Mouse (Mus musculus): ENCODE data around the gene Hectd4. TPM values are rescaled to one million over a fixed set of nuclear protein-coding genes. Genes with fewer than 3 reads are reported as not detected.

The Hectd4 gene
- total and polyA plus RNA-seq, 3 experiments, result 2.1 to 7.8 (median 6.0) TPM

DNA sequence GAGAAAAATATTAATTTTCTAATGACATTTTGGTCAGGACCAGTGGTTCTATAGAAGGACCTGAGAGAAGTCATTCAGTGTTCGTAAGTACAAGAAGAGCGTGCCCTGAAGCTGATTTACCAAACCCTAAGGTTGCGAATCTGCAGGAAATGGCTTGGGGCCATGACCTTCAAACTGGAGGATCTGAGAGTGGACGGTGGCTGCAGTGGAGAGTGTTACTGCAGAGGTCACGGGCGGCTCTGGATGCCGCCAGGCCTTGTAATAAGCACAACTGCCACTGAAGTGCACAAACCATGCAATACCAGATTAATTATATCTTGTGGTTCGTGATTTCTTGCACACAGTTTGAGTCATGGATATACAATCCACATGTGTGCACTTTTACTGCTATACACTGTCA lies 31.8 kb downstream of the Hectd4 start:
- dilution Hi-C loops (cut with MboI; ENCODE audit: extremely low pct_ligation_motif_present, extremely low pct_unique_long_range_greater_than_20kb, low sequenced_read_pairs), result no loop called here
- H3K9me3 ChIP-seq (replicated peaks; ENCODE audit: low read length), result no peaks in the 10 kb centered on the region
- H3K27ac ChIP-seq (ENCODE audit: insufficient read depth, low read depth), result no peak overlapping the region
- H3K27me3 ChIP-seq (replicated peaks), result no peaks in the 10 kb centered on the region
- peaks cover 4 to 69% of the 10 kb centered on the region in 2 experiments for H3K4me1 ChIP-seq (ENCODE audit: control insufficient read depth in 1 of 2, insufficient read depth in 2 of 2)
- no peak for DNase-seq (ENCODE audit: extremely low read depth)
- H3K79me2 ChIP-seq (replicated peaks; ENCODE audit: control insufficient read depth, extremely low read depth, insufficient read depth, poor library complexity, severe bottlenecking), result no peaks in the 10 kb centered on the region
- peaks cover 14 to 27% of the 10 kb centered on the region in 2 experiments for H3K36me3 ChIP-seq (replicated peaks in 1 of 2; ENCODE audit: control insufficient read depth in 1 of 2, insufficient read depth in 1 of 2, low read length in 1 of 2)
- no peak for TF ChIP-seq ETS1 (conservative IDR thresholded peaks at IDR 0.05; ENCODE audit: low read depth, low read length)
- no peak for TF ChIP-seq MAZ (IDR thresholded peaks at IDR 0.05; ENCODE audit: low read depth, low read length)
- TF ChIP-seq RAD21 (IDR thresholded peaks at IDR 0.05; ENCODE audit: low read depth, low read length), result no peak
- no peak overlapping the region for H3K4me2 ChIP-seq (ENCODE audit: insufficient read depth, low read depth, poor library complexity, severe bottlenecking)
- in situ Hi-C loops (cut with MboI; ENCODE audit: low pct_ligation_motif_present, low pct_unique_long_range_greater_than_20kb, low sequenced_read_pairs), result no loop called here
- H3K4me3 ChIP-seq (replicated peaks in 1 of 3; ENCODE audit: low read depth in 2 of 3, low read length in 2 of 3, poor library complexity in 1 of 3), result no peak overlapping the region
- H3K9ac ChIP-seq (ENCODE audit: insufficient read depth, low read depth), result no peak overlapping the region

DNA sequence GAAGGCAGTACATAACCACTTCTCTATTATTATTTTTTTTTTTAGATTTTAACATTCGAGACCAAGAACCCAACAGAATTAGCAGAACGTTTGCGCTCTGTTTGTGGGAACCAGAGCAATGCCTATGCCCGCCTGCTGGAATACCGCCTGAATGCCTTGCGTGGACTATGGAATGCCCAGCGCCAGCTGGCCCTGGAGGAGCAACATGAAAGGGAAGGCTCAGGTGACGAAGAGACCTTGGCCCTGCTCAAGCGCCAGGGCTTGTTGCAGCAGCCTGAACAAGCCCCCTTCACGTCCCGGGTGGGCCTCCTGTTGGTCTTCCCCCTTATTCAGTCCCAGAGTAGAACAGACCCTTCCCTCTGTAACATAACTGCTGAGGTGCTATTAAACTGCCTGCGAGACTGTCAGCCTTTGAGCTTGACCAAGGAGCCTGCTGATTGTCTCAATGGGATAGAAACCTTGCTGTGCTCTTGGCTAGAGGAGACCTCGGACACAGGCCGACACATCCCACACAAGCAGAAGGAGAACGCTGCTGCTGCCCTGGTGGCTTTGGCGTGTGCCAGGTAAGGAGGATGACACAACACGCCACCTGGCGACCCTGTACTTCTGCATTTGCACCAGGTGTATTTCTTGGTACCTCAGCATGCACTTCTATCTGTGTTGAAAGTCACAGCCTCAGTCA lies 33.9 kb downstream of the Hectd4 start:
- Histone ChIP-seq H3K27ac (ENCODE audit: insufficient read depth, low read depth) (no peak overlapping the region), H3K4me1 (ENCODE audit: control insufficient read depth in 1 of 2, insufficient read depth in 2 of 2) (peaks cover 4 to 58% of the 10 kb centered on the region in 2 experiments), H3K9ac (ENCODE audit: insufficient read depth, low read depth) (no peak overlapping the region), H3K36me3 (replicated peaks in 1 of 2; ENCODE audit: control insufficient read depth in 1 of 2, insufficient read depth in 1 of 2, low read length in 1 of 2) (peaks cover 19 to 40% of the 10 kb centered on the region in 2 experiments), H3K79me2 (replicated peaks; ENCODE audit: control insufficient read depth, extremely low read depth, insufficient read depth, poor library complexity, severe bottlenecking) (no peaks in the 10 kb centered on the region), H3K4me3 (replicated peaks in 1 of 3; ENCODE audit: low read depth in 2 of 3, low read length in 2 of 3, poor library complexity in 1 of 3) (no peak overlapping the region), H3K27me3 (replicated peaks) (no peaks in the 10 kb centered on the region), H3K4me2 (ENCODE audit: insufficient read depth, low read depth, poor library complexity, severe bottlenecking) (no peak overlapping the region), H3K9me3 (replicated peaks; ENCODE audit: low read length) (no peaks in the 10 kb centered on the region)
- dilution Hi-C loops (cut with MboI; ENCODE audit: extremely low pct_ligation_motif_present, extremely low pct_unique_long_range_greater_than_20kb, low sequenced_read_pairs), result no loop called here
- DNase-seq (ENCODE audit: extremely low read depth), result no peak
- TF ChIP-seq MAZ (IDR thresholded peaks at IDR 0.05; ENCODE audit: low read depth, low read length) (no peak), EP300 (IDR thresholded peaks at IDR 0.05; ENCODE audit: low read length) (no peak), POLR2AphosphoS2 (IDR thresholded peaks at IDR 0.05; ENCODE audit: low read depth, low read length) (no peak), HCFC1 (IDR thresholded peaks at IDR 0.05; ENCODE audit: low read depth, low read length) (no peak), CHD1 (IDR thresholded peaks at IDR 0.05; ENCODE audit: low read depth, low read length) (no peak), NRF1 (IDR thresholded peaks at IDR 0.05; ENCODE audit: low read depth, low read length) (no peak), NELFE (IDR thresholded peaks at IDR 0.05; ENCODE audit: low read depth, low read length) (no peak), E2F4 (IDR thresholded peaks at IDR 0.05; ENCODE audit: insufficient replicate concordance, low read depth, low read length) (no peak), MYC (IDR thresholded peaks at IDR 0.05; ENCODE audit: low read depth, low read length) (no peak), USF1 (IDR thresholded peaks at IDR 0.05; ENCODE audit: low read depth, low read length) (no peak)
- in situ Hi-C loops (cut with MboI; ENCODE audit: low pct_ligation_motif_present, low pct_unique_long_range_greater_than_20kb, low sequenced_read_pairs), result no loop called here

DNA sequence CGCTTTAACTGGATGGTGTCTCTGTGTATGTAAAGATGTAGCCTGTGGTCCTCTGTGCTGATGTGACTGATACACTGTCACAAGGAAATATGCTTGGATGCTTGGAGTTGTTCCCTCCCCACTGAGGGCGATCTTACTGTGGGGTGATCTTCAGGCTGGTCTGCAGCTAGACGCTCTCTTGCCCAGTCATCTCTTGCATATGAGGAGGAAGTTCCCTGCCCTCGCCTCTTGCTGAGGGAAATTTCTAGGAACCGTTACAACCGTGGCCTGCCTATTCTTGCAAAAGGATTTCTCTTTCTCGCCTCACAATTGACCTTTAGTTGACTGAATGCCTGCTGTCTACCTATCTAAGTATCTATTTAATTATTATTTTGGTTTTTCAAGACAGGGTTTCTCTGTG lies 35.0 kb downstream of the Hectd4 start:
- TF ChIP-seq ETS1 (conservative IDR thresholded peaks at IDR 0.05; ENCODE audit: low read depth, low read length) (no peak), IRF4 (IDR thresholded peaks at IDR 0.05; ENCODE audit: low read depth, low read length) (peak; percentile 50; the same call in 1 of the 2 replicates)
- Histone ChIP-seq H3K79me2 (replicated peaks; ENCODE audit: control insufficient read depth, extremely low read depth, insufficient read depth, poor library complexity, severe bottlenecking) (no peaks in the 10 kb centered on the region), H3K4me2 (ENCODE audit: insufficient read depth, low read depth, poor library complexity, severe bottlenecking) (no peak overlapping the region), H3K4me3 (replicated peaks in 1 of 3; ENCODE audit: low read depth in 2 of 3, low read length in 2 of 3, poor library complexity in 1 of 3) (no peak overlapping the region), H3K27me3 (replicated peaks) (no peaks in the 10 kb centered on the region), H3K9me3 (replicated peaks; ENCODE audit: low read length) (no peaks in the 10 kb centered on the region), H3K9ac (ENCODE audit: insufficient read depth, low read depth) (no peak overlapping the region), H3K36me3 (replicated peaks in 1 of 2; ENCODE audit: control insufficient read depth in 1 of 2, insufficient read depth in 1 of 2, low read length in 1 of 2) (peaks cover 20 to 46% of the 10 kb centered on the region in 2 experiments), H3K4me1 (ENCODE audit: control insufficient read depth in 1 of 2, insufficient read depth in 2 of 2) (peaks cover 4 to 49% of the 10 kb centered on the region in 2 experiments), H3K27ac (ENCODE audit: insufficient read depth, low read depth) (no peak overlapping the region)
- peak; percentile 44 for DNase-seq (ENCODE audit: extremely low read depth)
- dilution Hi-C loops (cut with MboI; ENCODE audit: extremely low pct_ligation_motif_present, extremely low pct_unique_long_range_greater_than_20kb, low sequenced_read_pairs), result no loop called here
- in situ Hi-C loops (cut with MboI; ENCODE audit: low pct_ligation_motif_present, low pct_unique_long_range_greater_than_20kb, low sequenced_read_pairs), result no loop called here
